In the genomic region with DNA sequence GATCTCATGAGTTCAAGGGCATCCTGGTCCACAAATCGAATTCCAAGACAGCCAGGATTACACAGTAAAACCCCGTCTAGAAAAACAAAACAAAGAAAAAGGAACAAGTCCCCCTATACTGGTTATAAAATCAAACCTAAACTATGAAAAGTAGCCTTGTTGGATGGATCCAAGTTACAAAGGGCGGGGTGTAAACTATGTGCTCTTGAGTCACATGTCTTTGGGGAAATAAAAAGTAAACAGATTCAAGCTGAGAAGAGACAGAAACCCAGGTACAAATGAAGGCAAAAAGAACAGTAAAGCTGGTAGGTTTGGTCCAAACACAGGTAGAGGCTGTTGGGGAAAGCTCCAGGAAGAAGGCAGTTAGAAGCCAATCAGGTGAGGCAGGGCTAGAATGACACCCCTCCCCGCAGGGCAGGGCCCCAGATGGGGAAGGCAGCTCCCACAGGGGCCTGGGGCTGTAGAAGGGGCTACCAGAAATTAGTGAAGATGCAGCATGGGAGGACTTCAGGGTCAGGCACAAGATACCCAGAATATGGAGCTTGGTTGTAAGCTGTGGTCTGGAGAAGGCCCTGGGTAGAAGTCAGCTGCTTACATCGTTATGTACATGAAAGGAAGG, we compare ENCODE assay signal across 15 mouse cellular contexts. TPM values are rescaled to one million over a fixed set of nuclear protein-coding genes. Genes with fewer than 3 reads are reported as not detected.
DNase-seq lines count a peak whose midpoint lies in the region; ATAC-seq and TF ChIP-seq lines count a peak whose summit lies in the region.
"Had no signal": no experiment of that assay in that cellular context is flagged by ENCODE, and none has a peak within 500 bp of the region (broad histone marks: within the 10 kb centered on the region; RNA-seq: fewer than 3 reads in every experiment).

No protein-coding gene starts in this region.

- TF ChIP-seq POLR2A in bone marrow, adult 2 months (IDR thresholded peaks at IDR 0.05; ENCODE audit: borderline replicate concordance, control insufficient read depth, low read depth, low read length) = no peak

- no peak for TF ChIP-seq CTCF in kidney, postnatal 0 days (IDR thresholded peaks at IDR 0.05; ENCODE audit: low read depth)
- TF ChIP-seq CTCF in bone marrow, adult 2 months (IDR thresholded peaks at IDR 0.05; ENCODE audit: control insufficient read depth, insufficient read depth, low read length) = no peak

- peak; percentile 84 for DNase-seq in heart, adult 11 months
- DNase-seq in heart, postnatal 10 days = no peak
- DNase-seq in kidney, postnatal 0 days (ENCODE audit: low spot score) = no peak
- no peak for DNase-seq in kidney, adult 18-20 months
- no peak for DNase-seq in ovary, postnatal 14 days (ENCODE audit: low spot score)
- DNase-seq in cerebellum, adult 9-10 months = no peak
- DNase-seq: adrenal gland, postnatal 25 days; gastrocnemius, postnatal 25 days had no signal

- ATAC-seq in kidney, postnatal 0 days (replicated peaks; ENCODE audit: low FRiP score, low read depth) = no peak
- ATAC-seq in stomach, embryonic 16.5 days (ENCODE audit: insufficient read depth, low FRiP score) = no peak
- ATAC-seq: forebrain, embryonic 16.5 days had no signal

- H3K4me1 ChIP-seq in kidney, postnatal 0 days (replicated peaks; ENCODE audit: insufficient read depth, low read length) = peaks cover 44% of the 10 kb centered on the region
- H3K4me1 ChIP-seq in bone marrow, adult 2 months (ENCODE audit: control insufficient read depth, insufficient read depth, low read length) = peaks cover 3% of the 10 kb centered on the region; the same call in 1 of the 2 replicates
- H3K4me1 ChIP-seq in stomach, embryonic 16.5 days (ENCODE audit: control insufficient read depth, insufficient read depth, low read length) = peaks cover 57% of the 10 kb centered on the region

- intact Hi-C loops in heart, postnatal 10 days (cut with DNase I) = no loop called here

- no peak overlapping the region for H3K4me2 ChIP-seq in kidney, postnatal 0 days (ENCODE audit: low read length)
- no peak overlapping the region for H3K4me2 ChIP-seq in stomach, embryonic 16.5 days (ENCODE audit: low read depth, low read length)
- H3K4me2 ChIP-seq: hindbrain, embryonic 15.5 days; limb, embryonic 15.5 days had no signal

- H3K27ac ChIP-seq in kidney, postnatal 0 days = peak overlapping the region; percentile 21; the same call in 1 of the 2 replicates
- peak overlapping the region; percentile 52 for H3K27ac ChIP-seq in bone marrow, adult 2 months (ENCODE audit: control insufficient read depth, insufficient read depth, low read depth, low read length, poor library complexity)
- peak overlapping the region; percentile 52; the same call in 1 of the 2 replicates for H3K27ac ChIP-seq in stomach, embryonic 16.5 days (ENCODE audit: low read length)
- H3K27ac ChIP-seq: limb, embryonic 15.5 days had no signal

- no peak overlapping the region for H3K4me3 ChIP-seq in kidney, postnatal 0 days (replicated peaks; ENCODE audit: low read depth, low read length)
- no peak overlapping the region for H3K4me3 ChIP-seq in bone marrow, adult 2 months (replicated peaks; ENCODE audit: control insufficient read depth, low read depth, low read length)
- H3K4me3 ChIP-seq in stomach, embryonic 16.5 days (replicated peaks; ENCODE audit: low read length) = no peak overlapping the region
- H3K4me3 ChIP-seq: hindbrain, embryonic 15.5 days; limb, embryonic 15.5 days had no signal

- H3K9ac ChIP-seq in kidney, postnatal 0 days (ENCODE audit: low read depth, low read length) = no peak overlapping the region
- H3K9ac ChIP-seq in stomach, embryonic 16.5 days (ENCODE audit: low read length) = no peak overlapping the region
- H3K9ac ChIP-seq: hindbrain, embryonic 15.5 days; limb, embryonic 15.5 days had no signal

- 41% methylated on average over 5 of the region's 5 CpGs for WGBS in kidney, postnatal 0 days
- WGBS in bone marrow, adult 2 months = 47% methylated on average over 5 of the region's 5 CpGs
- WGBS in stomach, embryonic 16.5 days = 51% methylated on average over 5 of the region's 5 CpGs

- H3K27me3 ChIP-seq in kidney, postnatal 0 days (ENCODE audit: insufficient read depth, low read length) = no peaks in the 10 kb centered on the region
- no peaks in the 10 kb centered on the region for H3K27me3 ChIP-seq in stomach, embryonic 16.5 days (ENCODE audit: control insufficient read depth, insufficient read depth, low read length)
- H3K27me3 ChIP-seq: hindbrain, embryonic 15.5 days; limb, embryonic 15.5 days had no signal

- no peaks in the 10 kb centered on the region for H3K36me3 ChIP-seq in kidney, postnatal 0 days (ENCODE audit: insufficient read depth, low read length)
- H3K36me3 ChIP-seq in stomach, embryonic 16.5 days (ENCODE audit: control insufficient read depth, insufficient read depth, low read length) = no peaks in the 10 kb centered on the region
- H3K36me3 ChIP-seq: hindbrain, embryonic 15.5 days; limb, embryonic 15.5 days had no signal

- no peaks in the 10 kb centered on the region for H3K9me3 ChIP-seq in kidney, postnatal 0 days (replicated peaks; ENCODE audit: low read length)
- H3K9me3 ChIP-seq in stomach, embryonic 16.5 days (replicated peaks; ENCODE audit: control insufficient read depth, low read length) = no peaks in the 10 kb centered on the region
- H3K9me3 ChIP-seq: hindbrain, embryonic 15.5 days; limb, embryonic 15.5 days had no signal

RNA-seq across cellular contexts. Expression of a gene that starts 31.4 kb away (rescaled TPM):
- total RNA-seq in heart, postnatal 10 days (2021) = 10 to 100 TPM; 39.3 to 46.7 TPM
- 124 and 135 TPM in 2 replicates for polyA plus RNA-seq in kidney, postnatal 0 days (2015; fragmentation: Nextera tagmentation; extraction: Ambion mirVana)
- 6.5 and 29.2 TPM in 2 replicates for polyA plus RNA-seq in bone marrow, adult 2 months (2011; ENCODE audit: insufficient read depth, insufficient read length, low replicate concordance, missing spikeins)
- 7.4 and 8.9 TPM in 2 replicates for polyA plus RNA-seq in stomach, embryonic 16.5 days (2015; fragmentation: Nextera tagmentation; extraction: Ambion mirVana)

RNA-seq across cellular contexts. Expression of a gene that starts 33.9 kb away (rescaled TPM):
- total RNA-seq in heart, postnatal 10 days (2021) = 1 to 10 TPM; 1.5 TPM
- 0.17 and 0.28 TPM in 2 replicates for polyA plus RNA-seq in kidney, postnatal 0 days (2015; fragmentation: Nextera tagmentation; extraction: Ambion mirVana)
- 1.2 TPM in 1 of 2 replicates, not detected in the other for polyA plus RNA-seq in bone marrow, adult 2 months (2011; ENCODE audit: insufficient read depth, insufficient read length, low replicate concordance, missing spikeins)
- 0.50 and 0.59 TPM in 2 replicates for polyA plus RNA-seq in stomach, embryonic 16.5 days (2015; fragmentation: Nextera tagmentation; extraction: Ambion mirVana)
- total RNA-seq: common myeloid progenitor, adult 5-6 weeks; gastrocnemius, postnatal 25 days; megakaryocyte progenitor cell, adult 5-6 weeks had no signal
